Mouse (Mus musculus) right cerebral cortex, postnatal 14 days (tissue): ENCODE data around the gene E2f4.

Source experiments
- DNase-seq: peaks from one replicate; pipeline ENCODE4 v3.0.0; 2022

E2f4 gene

DNA sequence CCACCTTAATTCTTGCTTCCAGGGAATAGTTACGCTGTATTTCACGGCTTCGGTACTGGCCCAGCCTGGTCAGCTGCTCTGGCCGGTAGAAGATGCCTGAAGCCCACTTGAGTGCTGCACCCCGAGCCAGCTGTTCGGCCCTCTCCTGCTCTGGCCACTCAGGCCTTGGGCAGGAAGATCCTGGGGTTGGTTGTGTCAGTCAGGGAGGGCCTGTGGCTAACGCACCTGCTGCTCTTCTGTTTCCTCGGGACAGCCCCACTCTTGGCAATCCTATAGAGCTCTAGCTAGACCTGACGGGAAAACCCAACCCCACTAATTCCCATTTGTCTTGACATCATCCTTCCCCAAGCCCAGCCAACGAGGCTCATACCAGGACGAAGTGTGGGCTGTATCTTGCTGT, 2.2 kb upstream of the E2f4 start:
- no peak for DNase-seq

DNA sequence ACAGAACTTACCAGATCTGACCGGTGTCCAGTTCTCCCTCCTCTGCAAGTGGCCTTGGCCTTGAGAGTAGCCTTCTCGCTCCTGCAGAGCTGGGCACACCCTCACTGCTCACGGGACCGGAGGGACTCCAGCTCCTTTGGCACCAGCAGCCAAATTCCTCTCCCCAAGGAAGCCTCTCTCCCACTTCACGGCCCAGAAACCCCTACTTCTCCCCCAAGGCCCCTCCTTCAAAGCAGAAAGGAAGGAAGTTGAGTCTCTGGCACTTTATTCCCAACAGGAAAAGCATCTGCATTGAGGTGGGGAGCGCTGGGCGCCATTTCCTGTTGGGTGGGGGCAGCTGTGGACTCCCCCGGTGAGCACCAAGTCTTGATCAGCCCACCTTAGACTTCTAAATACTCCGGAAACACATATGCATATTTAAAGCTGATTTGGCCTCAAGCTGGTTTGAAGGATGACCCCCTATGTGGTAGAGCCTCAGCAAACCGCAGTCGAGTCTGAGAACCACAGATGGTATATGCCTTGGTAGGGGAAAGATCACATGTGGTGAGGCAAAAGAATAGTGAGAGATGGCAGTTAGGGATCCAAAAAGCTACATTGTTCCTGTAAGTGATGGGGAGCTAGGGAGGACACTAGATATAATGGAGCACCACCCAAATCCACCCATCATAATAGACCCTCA, 1.4 kb upstream of the E2f4 start, which contains the start of gene Exoc3l:
Gene Exoc3l (minus strand): TSS at position 207 of the 679 bp plus-strand sequence.
- no peak for DNase-seq

DNA sequence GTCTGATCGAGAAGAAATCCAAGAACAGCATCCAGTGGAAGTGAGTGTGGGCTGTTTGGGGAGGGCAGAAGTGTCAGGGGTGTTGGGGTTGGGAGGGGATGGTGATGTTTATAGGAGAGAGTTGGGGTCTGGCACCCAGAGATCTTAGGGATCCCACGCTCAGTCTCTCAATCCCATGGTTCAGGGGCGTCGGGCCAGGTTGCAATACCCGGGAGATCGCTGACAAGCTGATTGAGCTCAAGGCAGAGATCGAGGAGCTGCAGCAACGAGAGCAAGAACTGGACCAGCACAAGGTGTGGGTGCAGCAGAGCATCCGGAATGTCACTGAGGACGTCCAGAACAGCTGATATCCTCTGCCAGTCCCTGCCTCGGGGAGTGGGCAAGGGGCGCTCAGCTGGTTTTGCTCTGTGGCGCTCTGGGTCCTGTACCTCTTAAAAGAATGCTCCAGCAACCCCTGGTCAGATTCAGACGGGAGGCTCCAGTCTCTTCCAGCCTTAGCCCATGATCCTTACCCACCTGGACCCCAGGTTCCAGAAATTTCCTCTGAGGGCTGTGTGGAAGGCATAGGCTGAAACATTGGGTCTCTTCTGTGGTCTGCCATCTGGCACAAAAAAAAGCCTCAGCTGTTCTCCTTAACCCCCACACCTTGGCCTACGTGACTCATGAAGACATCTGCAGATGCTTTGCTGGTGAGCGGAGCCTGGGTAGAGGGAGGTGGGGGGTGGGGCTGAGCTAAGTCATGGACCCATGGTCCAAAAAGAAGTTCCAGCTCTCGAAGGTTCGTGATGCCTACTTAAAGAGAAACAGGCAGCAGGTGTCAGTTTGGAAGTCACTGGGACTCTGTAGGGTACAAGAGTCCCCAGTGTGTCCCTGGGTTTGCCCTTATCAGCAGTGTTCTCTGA, 1.1 kb downstream of the E2f4 start:
- peak; percentile 6 for DNase-seq

DNA sequence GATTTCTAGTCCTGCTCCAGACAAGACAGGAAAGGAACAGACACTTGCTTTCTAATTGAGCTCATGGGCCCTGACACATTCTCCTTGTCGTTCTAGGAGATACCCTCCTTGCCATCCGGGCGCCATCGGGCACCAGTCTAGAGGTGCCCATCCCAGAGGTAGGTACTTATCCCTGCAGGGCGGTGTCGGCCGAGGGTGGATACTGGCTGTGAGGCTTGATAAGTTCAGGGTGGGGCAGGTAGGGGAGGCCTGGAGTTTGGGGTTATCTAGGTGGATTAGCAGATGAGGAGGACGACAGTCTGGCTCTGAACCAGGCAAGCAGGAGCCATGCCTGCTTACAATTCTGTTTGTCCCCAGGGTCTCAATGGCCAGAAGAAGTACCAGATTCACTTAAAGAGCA, 2.5 kb downstream of the E2f4 start:
- DNase-seq = no peak

DNA sequence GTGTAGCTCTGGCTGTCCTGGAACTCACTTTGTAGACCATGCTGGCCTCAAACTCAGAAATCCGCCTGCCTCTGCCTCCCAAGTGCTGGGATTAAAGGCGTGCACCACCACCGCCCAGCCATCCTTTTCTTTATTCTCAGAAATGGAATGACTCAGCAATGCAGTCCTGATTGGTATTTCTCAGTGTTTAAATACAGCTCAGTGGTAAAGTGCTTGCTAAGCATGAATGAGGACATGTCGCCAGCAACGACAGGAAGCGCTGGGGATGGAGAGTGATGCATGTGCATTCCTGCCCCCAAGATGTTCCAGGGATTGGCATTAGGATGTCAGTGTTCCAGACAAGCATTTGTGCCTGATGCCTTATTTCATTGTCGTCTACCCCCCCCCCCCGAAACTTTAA, 5.9 kb downstream of the E2f4 start:
- DNase-seq = no peak

DNA sequence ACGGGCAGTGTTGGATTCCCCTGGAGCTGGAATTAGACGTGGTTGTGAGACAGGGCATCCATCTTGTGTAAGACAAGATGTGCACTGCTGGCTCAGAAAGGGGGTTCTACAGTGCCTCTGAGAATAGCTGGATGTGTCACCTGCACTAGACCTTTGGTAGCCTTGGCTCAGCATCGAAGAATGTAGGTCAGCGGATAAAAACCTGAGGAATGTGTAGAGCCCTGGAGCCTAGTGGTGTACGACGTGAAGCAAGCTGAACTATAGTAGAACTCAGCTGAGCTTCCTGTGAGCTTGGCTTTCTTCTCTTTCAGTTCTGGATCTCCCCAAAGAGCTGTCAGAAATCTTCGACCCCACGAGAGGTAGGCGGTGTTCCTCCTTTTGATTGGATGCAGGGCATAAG, 6.4 kb downstream of the E2f4 start:
- no peak for DNase-seq

DNA sequence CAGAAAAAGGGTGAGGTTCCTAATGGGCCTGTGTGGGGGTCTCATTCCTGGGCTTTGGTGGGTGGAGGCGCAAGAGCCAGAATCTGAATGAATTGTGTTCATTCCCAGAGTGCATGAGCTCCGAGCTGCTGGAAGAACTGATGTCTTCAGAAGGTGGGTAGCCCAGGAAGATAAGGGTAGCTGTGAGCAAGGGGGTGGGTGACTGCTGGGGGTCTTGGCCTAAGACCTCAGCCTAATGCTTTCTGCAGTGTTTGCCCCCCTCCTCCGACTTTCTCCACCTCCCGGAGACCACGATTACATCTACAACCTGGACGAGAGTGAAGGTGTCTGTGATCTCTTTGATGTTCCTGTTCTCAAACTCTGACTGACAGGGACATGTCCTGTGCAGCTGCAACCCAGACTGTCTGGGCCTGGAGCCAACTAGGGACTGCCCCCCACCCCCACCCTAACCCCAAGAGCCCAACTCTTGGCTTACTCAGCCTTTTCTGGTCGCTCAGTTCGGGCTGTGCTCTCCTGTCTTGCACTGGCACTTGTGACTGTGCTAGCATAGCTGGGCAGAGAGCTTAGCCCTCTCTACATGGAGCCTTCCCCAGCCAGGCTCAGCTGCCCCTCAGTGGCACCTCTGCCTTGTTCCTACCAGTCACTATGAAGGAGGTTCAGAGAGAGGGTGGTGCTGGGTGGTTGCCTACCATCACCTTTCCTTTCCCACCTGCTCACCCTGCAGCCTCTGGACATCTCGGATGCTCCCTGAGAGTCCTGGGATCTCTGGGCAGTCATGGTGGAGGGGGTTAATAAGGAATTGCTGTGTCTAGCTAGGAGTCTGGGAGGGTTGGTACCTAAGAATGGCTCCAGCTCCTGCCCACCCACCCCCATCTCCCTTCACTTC, 7.1 kb downstream of the E2f4 start:
- no peak for DNase-seq

DNA sequence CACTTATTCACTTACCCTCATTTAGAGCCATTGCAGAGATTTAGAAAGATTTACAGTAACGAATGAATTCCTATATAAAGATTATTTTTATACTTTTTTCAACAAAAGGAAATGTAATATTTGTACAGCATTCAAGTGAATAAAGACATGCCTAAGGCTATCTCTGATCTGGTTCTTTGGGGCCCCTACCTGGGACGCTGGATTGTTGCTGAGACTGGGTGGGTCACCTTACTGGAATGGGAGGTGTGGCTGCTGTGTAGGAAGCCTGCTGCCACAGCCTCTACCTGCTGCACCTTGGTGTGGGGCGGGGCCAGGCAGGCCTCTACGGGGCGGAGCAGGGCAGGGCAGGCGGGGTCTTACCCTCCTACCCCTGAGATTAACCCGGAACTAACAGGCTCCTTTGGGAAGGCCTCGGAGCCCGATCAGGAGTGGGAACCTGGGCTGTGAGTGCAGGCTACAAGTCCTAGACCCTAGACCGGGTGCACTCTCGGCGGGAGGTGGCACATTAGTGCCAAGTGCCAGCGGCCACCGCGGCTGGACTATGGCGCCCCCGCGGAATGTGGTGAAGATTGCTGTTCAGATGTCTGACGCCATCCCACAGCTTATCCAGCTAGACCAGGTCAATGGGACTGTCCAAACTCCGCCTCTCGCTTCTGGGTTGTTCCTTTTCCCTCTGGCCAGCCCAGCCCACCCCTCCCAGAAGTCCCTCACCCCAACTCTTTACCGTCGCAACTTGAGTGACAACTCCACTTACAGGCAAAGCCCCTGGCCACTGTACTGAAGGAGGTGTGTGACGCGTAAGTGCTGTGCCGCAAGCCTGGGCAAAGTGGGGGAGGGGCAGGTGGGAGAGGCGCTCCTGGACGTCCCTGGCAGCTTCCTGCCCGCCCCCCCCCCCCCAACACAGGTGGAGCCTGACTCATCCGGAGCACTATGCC, 8.0 kb downstream of the E2f4 start, which contains the start of gene Elmo3:
Gene Elmo3 (plus strand): TSS at position 391 of the 935 bp plus-strand sequence.
- peak; percentile 78 for DNase-seq

DNA sequence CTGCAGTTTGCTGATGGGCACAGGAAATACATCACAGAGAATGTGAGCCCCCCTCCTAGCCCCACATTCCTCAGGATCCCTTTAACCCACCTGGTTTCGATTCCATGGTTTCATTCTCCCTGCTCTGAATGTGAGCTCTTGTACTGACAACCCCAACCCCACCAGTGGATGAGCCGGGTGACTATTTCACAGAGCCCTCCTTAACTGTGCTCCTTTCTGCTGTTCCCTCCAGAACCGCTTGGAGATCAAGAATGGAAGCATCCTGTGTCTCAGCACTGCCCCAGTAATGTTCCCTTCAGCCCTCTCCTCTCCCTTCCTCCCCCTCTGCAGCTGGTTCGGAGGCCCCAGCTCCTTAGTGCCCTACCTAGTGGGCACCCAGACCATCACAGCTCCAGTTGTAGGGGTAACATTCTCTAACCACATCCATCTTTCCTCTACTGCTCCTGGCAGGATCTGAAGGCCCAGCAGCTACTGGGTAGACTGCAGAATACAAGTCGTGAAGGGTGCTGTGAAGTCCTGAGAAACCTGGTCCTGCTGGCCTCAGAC, 8.8 kb downstream of the E2f4 start:
- no peak for DNase-seq

DNA sequence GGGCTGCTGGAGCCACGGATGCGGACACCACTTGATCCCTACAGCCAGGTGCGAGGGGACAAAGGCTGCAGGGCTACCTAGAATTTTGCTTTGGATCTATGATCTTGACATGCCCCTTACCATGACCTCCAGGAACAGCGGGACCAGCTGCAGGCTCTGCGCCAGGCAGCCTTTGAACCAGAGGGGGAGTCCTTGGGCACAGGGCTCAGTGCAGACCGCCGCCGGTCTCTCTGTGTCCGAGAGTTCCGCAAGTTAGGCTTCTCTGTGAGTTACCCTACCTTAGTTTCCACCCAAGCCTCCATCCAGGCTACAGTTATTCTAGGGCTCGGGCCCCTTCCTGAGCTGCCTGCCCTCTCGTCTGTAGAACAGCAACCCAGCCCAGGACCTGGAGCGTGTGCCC, 10.2 kb downstream of the E2f4 start:
- DNase-seq = no peak

DNA sequence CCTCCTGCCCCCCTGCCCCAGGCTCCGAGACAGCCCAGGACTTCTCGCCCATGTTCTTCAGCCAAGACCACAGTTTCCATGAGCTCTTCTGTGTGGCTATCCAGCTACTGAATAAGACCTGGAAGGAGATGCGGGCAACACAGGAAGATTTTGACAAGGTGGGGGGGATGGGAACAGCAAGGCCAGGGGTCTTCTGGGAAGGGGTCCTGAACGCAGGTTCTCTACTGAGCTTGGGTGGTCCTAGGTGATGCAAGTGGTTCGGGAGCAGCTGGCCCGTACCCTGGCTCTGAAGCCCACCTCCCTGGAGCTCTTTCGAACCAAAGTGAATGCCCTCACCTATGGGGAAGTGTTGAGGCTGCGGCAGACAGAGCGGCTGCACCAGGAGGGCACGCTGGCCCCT, 11.0 kb downstream of the E2f4 start:
- DNase-seq = no peak

DNA sequence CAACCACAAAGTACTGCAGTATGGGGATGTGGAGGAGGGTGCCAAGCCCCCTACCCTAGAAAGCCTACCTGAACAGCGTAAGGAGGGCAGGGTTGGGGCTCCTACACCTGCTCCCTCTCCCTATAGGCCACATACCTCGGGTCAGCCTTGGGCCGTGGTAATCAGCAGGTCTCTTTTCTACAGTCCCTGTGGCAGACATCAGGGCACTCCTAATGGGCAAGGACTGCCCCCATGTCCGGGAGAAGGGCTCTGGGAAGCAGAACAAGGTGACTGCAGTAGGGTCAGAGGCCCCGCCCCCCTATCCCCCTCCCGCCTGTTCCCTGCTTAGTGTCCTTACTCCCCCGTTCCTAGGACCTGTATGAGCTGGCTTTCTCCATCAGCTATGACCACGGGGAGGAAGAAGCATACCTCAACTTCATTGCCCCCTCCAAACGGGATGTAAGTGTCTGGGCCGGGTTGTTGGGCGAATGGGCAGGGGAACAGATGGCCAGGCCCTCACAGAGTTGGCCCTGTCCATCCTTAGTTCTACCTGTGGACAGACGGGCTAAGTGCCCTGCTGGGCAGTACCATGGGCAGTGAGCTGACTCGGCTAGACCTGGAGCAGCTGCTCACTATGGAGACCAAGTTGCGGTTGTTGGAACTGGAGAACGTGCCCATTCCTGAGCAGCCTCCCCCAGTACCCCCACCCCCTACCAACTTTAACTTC, 11.8 kb downstream of the E2f4 start:
- no peak for DNase-seq

DNA sequence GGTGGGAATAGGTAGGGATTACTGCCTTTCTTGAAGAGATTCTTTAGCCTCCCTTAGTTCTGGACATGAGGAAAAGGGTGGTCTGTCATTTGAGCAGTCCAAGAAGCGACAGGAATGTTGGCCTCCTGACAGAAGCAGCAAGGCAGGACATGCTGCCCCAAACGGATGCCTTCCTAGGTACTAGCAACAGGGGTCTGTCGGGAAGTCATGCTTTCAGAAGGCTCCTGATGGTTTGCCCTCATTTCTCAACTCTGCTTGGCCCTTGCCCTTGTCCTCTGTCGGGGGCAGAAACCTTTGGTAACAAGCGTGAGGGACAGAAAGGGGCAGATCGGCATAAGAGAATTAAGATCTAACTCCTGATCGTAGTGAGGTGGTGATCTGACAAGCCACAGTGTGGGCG, 12.7 kb downstream of the E2f4 start:
- DNase-seq = no peak

DNA sequence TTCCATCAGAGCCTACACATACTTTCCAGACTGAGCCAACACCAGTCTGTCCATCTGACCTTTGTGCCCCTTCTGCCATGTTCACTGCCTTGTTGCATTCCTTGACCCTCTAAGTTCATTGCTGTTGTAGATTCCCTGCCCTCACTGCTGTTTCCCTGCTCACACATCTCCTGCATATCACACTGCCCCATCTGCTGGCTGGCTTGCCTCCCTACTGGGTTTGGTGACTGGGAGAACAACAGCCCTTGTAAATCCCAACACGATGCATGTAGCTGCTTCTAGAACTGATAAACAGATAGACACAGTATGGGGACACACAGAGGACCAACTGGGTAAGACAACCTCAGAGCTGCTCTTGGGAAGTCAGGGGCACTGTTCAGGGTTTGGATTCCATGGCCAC, 14.3 kb downstream of the E2f4 start:
- DNase-seq = no peak

DNA sequence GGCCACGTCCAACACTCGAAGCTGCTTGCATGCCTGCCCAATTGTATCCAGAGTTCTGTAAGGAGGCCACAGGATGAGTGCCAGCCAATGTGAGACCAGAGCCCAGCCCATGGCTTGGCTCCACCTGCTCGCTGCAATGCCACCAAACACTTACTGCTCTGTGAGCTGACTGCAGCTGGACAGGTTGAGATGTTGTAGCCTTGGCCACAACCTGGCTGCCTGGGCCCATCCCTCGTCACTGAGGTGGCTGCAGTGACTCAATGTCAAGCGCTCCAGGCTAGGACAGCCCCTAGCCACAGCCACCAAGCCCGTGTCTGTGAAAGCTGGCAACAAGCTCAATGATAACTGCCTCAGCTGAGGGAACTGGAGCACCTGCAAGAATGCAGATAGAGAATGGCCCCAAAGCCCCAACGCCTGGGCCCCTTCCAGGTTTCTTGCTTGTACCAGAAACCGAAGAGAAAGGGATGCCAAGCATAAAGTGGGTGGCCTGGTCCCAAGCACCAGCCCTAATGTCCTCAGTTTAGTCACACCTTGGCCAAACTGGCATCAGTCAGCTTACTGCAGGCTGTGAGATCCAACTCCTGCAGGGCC, 15.5 kb downstream of the E2f4 start:
- DNase-seq = no peak

DNA sequence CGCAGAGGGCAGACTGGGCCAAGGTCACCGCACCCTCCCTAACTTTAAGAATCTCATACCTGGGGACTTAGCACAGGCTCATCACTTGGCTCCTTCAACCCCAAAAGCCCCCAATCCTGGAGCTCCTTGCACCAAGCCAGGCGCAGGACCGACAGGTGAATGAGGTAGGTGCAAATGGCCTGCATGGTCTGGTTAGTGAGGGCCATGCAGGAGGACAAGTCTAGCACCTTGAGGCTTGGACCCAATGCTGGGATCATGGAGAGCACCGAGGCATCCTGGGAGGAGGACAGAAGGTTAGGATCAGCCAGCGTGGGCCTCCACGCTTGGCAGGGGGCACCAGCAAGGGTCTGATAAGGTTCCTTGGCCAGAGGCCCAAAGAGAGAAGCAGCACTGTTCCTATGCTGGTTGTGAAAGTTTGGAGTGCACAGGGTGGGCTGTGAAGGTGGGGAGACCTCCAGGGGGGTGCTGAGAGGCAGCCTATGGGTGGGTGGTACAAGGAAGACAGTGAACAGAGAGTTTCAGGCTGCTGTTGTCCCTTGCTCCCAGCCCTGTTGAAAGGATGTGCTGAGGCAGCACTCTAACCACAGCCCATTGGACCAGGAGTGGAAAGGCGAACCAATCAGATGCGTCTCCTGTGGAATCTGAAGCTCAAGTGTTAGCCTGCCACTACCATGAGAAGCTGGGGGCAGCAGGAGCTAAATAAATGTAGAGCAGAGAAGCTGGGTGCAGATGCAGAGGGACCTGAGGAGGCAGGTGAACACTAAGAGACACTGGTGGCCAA, 16.3 kb downstream of the E2f4 start:
- no peak for DNase-seq

DNA sequence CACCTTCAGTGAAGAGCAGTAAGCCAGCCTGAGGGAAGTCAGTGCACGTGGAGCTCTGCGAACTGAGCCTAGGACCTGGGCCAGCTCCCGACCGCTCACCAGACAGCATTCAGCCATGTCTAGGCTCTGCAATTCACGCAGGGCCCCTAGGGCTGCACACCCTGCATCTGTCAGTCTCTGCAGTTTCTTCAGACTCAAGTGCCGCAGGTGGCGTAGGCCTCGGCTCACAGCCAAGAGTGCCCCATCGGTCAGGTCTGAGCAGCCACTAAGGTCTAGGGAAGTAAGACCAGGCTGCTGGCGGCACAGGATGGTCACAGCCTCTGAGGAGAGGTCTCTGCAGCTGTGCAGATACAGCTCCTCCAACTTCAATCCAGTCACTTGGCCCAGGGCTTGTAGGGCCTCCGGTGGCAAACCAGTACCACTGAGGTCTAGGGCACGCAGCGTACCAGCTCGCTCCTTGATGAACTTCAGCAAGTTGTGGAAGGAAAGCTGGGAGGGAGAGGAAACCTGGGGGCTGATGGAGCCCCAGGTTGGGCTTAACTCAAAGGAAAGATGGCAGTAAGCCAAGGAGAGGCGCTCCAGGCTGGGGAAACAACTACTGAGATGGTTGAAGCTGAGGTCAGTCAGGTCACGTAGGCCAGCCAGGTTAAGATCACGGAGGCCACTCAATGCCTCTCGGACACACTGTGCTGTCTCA, 17.8 kb downstream of the E2f4 start:
- DNase-seq = no peak

DNA sequence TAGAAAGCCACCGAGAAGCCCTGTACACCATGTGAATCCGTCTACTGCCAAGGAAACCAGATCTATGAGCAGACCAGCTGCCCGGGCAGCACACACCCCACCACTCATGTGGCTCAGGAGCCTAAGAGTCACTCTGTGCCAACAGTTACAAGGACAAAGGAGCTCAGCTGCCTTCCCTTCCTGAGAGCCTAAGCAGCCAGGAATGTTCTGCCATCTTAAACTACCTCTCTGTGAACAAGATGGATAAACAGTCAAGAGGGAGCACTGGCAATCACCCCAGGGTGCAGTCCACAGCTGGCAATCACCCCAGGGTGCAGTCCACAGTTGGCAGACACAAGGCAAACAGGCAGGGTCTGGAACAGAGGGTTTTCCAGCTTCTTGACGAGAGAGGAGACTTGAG, 20.5 kb downstream of the E2f4 start:
- no peak for DNase-seq

DNA sequence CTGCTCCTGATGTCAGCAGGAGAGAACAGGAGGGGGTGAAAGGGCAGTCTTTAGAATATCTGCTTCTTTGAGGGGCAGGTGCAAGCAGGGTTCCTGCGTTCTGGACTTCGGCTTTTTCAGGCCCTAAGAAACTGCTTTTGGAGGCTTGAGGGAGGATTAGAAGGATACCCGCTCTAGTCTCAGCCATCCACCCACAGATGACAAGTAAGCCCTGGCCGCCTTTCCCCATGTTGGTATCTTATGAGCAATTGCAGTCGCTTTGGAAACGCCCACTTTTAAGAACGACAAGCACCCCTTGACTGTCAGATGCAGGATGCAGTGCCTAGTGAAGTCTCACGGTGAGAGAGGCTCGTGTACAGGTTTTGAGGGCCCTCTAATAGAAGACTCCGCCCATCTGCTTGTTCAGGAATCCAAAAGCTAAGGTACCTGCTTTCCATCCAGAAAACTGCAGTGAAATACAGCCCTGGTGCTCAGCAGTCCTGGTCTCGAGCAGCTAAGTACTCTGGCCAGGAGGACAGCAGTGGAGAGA, 21.3 kb downstream of the E2f4 start:
- no peak for DNase-seq
